Mouse (Mus musculus) small intestine, adult 2 months (tissue): ENCODE results near the gene A730071L15Rik. TPM values are rescaled to one million over a fixed set of nuclear protein-coding genes. Genes with fewer than 3 reads are reported as not detected.

Experiments used
- H3K27ac ChIP-seq: fragments of 200-500 bp; 2 replicates; pipeline ENCODE4 v1.5.1; 2012; ENCODE audit warnings: low read depth, low read length, control low read depth, inconsistent platforms; ENCODE audit not compliant: insufficient read depth
- H3K27me3 ChIP-seq: fragments of 200-500 bp; 2 replicates; pipeline ENCODE4 v1.6.1; 2012; ENCODE audit warnings: mild to moderate bottlenecking, moderate library complexity, low read length, inconsistent platforms; ENCODE audit not compliant: control insufficient read depth, insufficient read depth
- H3K36me3 ChIP-seq: fragments of 200-500 bp; 2 replicates; pipeline ENCODE4 v1.6.1; 2012; ENCODE audit warnings: mild to moderate bottlenecking, low read length, control low read depth, inconsistent platforms; ENCODE audit not compliant: control insufficient read depth, insufficient read depth
- H3K4me1 ChIP-seq: fragments of 200-500 bp; 2 replicates; pipeline ENCODE4 v1.6.1; 2012; ENCODE audit warnings: low read length, inconsistent platforms, mixed read lengths; ENCODE audit not compliant: control insufficient read depth, insufficient read depth, insufficient read length
- H3K4me3 ChIP-seq: fragments of 200-500 bp; 2 replicates; pipeline ENCODE4 v1.5.1; 2012; ENCODE audit warnings: low read depth, mild to moderate bottlenecking, control low read depth, inconsistent platforms, low read length, moderate library complexity
- CTCF ChIP-seq: fragments of 200-500 bp; IDR thresholded peaks from 2 replicates; pipeline ENCODE4 v1.5.1; 2012; ENCODE audit warnings: low read depth, mild to moderate bottlenecking, control low read depth, inconsistent platforms, low read length, moderate library complexity, mixed read lengths; ENCODE audit not compliant: insufficient replicate concordance, insufficient read length; ENCODE audit errors: extremely low read depth
- POLR2A ChIP-seq: fragments of 200-500 bp; IDR thresholded peaks from 2 replicates; pipeline ENCODE4 v1.6.1; 2012; ENCODE audit warnings: low read depth, mild to moderate bottlenecking, control low read depth, inconsistent platforms, low read length, moderate library complexity
- WGBS: fragments of 180-500 bp; shearing (Covaris S2); methylation state at CpG from one replicate; pipeline ENCODE4 v1.1.7; 2018; 5-methylcytosine and 5-hydroxymethylcytosine counted together
- polyA plus RNA-seq: library from polyadenylated mRNA; depleted of rRNA; stranded (reverse); fragments of >200 nt; gene quantifications from 2 replicates; pipeline ENCODE4 v1.2.3, GENCODE M21; 2012

Gene A730071L15Rik
- polyA plus RNA-seq, 1 experiment = not detected

DNA sequence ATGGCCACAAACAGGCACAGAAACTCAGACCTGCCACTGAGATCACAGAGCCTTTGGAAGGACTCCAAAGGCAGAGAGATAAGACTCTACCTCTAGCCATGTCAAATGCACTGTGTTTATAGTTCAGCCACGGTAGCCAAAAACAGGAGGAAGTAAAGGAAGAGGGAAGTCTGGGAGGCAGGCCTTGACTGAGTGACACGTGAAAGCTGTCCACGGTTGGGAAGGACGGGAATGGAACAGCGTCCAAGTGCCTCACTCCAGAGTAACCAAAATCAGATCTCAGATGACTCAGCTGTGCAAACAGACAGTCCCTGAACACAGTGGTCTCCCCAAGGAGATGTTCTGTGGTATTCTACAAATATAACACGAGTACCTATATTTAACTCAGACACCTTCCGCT lies 25.1 kb upstream of the A730071L15Rik start:
- Histone ChIP-seq H3K4me3 (no peak overlapping the region), H3K4me1 (peaks cover 11% of the 10 kb centered on the region; the same call in 1 of the 2 replicates), H3K36me3 (no peaks in the 10 kb centered on the region), H3K27ac (no peak overlapping the region), H3K27me3 (no peaks in the 10 kb centered on the region)
- WGBS = 19% methylated on average over 7 of the region's 7 CpGs
- no peak for TF ChIP-seq POLR2A
- TF ChIP-seq CTCF = no peak

DNA sequence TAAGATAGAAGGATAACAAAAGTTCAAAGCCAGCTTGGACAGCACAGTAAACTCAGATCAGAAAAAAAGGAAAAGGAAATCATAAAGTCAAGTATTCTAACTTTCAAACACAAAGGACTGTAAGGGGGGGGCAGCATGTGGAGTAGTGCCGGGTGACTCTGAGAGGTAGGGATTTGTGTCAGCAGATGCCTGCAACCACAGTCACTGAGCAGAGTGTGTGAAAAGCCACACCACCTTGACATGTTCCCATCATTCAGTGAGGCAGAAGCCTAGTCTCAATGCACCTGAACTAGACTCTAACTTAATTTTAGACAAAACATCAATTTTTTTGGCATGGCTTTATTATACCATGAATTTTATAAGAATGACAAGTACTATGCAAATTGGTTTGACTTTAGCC lies 24.3 kb upstream of the A730071L15Rik start:
- H3K4me1 ChIP-seq = peaks cover 11% of the 10 kb centered on the region; the same call in 1 of the 2 replicates
- no peak for TF ChIP-seq CTCF
- no peak for TF ChIP-seq POLR2A

DNA sequence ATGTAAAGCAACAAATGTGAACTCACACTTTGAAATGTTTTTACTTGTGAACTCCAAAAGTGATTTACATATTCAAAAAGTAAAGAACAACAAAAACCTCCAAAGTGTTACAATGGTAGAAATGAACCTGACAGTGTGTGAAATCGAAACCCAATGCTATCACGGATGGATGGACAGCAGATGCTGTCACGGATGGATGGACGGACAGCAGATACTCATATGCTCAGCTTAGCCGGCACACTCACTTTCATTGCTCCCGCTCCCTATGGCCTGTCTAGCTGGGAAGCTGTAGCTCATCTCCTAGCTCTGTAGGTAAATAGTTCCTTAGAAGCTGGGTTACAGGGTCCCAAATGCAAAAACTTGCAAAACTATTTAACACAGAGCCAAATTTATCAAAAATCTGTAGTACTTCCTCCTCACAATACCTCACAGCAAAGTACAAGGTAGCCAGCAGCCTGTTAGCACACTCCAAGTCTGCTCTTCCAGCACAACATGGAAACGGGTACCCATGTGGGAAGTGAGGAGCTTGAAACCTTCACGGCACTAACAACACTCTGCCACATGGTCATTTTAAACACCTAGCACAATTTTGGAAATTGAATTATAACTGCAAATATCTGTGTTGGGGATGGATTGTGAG lies 21.9 kb upstream of the A730071L15Rik start:
- 88% methylated on average over 8 of the region's 8 CpGs for WGBS
- Histone ChIP-seq H3K4me3 (no peak overlapping the region), H3K36me3 (no peaks in the 10 kb centered on the region), H3K4me1 (peaks cover 11% of the 10 kb centered on the region; the same call in 1 of the 2 replicates), H3K27ac (no peak overlapping the region), H3K27me3 (no peaks in the 10 kb centered on the region)
- no peak for TF ChIP-seq CTCF
- no peak for TF ChIP-seq POLR2A

More for the DNA sequence above, 24.3 kb upstream of the A730071L15Rik start:
- Histone ChIP-seq H3K27me3 (no peaks in the 10 kb centered on the region), H3K27ac (no peak overlapping the region), H3K36me3 (no peaks in the 10 kb centered on the region), H3K4me3 (no peak overlapping the region)
- WGBS = 46% methylated on average over 1 of the region's 1 CpGs

DNA sequence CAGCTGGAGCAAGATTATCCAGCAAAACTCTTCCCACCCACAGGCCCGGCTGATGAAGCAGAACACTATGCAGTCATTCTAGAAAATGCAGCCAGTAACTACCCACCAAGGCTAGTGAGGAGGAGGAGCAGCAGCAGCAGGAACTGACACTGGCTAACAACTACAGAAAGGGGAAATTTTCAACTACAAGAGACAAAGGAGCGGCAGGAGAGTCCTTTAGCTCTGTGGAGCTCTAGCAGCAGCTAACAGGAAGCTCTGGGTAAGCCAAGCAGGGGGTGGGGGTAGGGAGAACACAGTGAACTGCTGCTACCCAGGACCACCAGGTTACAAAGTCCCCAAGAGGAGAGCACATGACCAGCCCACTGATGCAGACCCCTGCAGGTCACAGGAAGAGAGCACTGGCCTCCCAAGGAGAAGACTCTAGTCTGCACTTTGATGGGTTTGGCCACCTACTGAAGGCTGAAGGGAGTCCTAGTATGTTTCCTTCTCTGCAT lies 21.1 kb upstream of the A730071L15Rik start:
- 57% methylated on average over 2 of the region's 2 CpGs for WGBS
- no peaks in the 10 kb centered on the region for H3K27me3 ChIP-seq
- no peak overlapping the region for H3K27ac ChIP-seq
- no peak overlapping the region for H3K4me3 ChIP-seq
- no peaks in the 10 kb centered on the region for H3K36me3 ChIP-seq
- no peak for TF ChIP-seq CTCF
- peaks cover 11% of the 10 kb centered on the region; the same call in 1 of the 2 replicates for H3K4me1 ChIP-seq

DNA sequence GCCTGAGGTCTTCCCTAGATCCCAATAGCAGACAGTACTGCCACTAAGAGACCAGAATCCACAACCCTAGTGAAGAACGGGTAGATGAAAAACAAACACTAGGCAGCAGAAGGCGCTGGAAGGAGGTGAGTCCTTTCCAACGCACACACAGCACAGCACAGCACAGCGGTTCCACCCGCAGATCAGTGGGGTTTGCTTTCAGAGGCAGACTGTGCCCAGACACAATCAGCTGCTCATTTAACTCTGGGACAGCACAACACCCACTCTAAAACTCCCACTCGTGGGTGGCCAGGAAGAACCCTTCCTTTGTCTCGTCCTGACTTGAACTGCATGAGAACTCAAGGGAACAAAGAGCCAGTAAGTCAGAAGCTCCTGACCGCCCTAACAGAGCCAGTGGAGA lies 20.6 kb upstream of the A730071L15Rik start:
- Histone ChIP-seq H3K4me1 (peaks cover 11% of the 10 kb centered on the region; the same call in 1 of the 2 replicates), H3K4me3 (no peak overlapping the region), H3K36me3 (no peaks in the 10 kb centered on the region), H3K27me3 (no peaks in the 10 kb centered on the region), H3K27ac (no peak overlapping the region)
- TF ChIP-seq CTCF = no peak
- WGBS = 40% methylated on average over 8 of the region's 8 CpGs

DNA sequence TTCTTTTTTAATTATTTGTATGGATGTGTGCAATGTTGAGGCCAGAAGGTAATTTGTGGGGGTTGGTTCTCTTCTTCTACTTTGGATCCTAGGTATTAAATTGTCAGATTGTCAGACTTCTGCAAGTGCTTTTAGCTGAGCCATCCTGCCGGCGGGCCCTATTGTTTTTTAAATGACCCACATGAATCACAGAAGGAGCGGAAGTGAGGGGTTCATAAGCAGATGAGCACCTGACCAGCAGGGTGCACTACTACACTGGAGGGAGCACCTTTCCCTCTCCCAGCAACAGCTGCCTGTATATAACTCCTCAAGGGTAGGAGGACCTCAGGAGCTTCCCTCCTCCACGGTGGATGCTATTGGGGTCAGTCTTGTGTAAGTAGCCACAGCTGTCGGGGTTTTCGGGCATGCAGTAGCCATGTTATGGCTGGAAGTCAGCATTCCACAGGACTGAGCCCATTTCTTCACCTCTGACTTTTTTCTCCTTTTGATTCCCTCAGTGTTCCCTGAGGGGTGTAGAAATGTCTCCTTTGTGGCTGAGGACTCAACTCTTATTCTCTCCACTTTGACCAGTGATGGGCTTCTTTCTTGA lies 18.9 kb upstream of the A730071L15Rik start:
- H3K36me3 ChIP-seq = no peaks in the 10 kb centered on the region
- TF ChIP-seq POLR2A = no peak
- TF ChIP-seq CTCF = no peak
- no peak overlapping the region for H3K4me3 ChIP-seq
- no peak overlapping the region for H3K27ac ChIP-seq
- WGBS = 73% methylated on average over 6 of the region's 6 CpGs
- peaks cover 8% of the 10 kb centered on the region for H3K4me1 ChIP-seq
- no peaks in the 10 kb centered on the region for H3K27me3 ChIP-seq

DNA sequence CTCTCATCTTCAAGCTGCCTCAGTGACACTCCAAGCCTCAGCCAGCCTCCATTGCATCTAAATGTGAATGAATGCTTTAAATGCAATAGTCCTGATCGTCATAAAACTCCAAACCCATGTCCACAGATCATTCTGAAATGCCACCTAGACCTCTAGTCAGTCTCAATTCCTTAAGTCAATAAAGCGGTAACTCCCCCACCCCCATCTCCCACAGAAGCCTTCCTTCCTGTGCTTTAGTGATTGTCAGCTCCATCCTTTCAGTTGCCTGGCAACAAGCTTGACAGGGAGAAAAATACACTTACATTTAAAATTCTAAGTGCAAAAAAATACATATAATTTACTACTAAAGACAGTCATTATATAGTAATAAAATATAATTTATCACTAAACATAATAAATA lies 16.6 kb upstream of the A730071L15Rik start:
- no peak overlapping the region for H3K4me3 ChIP-seq
- H3K27me3 ChIP-seq = no peaks in the 10 kb centered on the region
- TF ChIP-seq CTCF = no peak
- no peak for TF ChIP-seq POLR2A
- no peaks in the 10 kb centered on the region for H3K36me3 ChIP-seq
- H3K27ac ChIP-seq = no peak overlapping the region
- WGBS = 86% methylated on average over 2 of the region's 2 CpGs
- peaks cover 8% of the 10 kb centered on the region for H3K4me1 ChIP-seq
